Mouse (Mus musculus): Measurements from ENCODE around the gene Pttg1. TPM values are rescaled to one million over a fixed set of nuclear protein-coding genes. Genes with fewer than 3 reads are reported as not detected.
A peak's percentile ranks its signal among the peaks of the same experiment; 100 is the strongest.

Gene Pttg1
- polyA plus RNA-seq, 1 experiment from 2014 or later: 56.9 TPM

GRCm38 (mm10) chr11:43399297-43399696 is 26.8 kb downstream of the Pttg1 start:
- Histone ChIP-seq H3K27ac (no peak overlapping the region), H3K4me3 (no peak overlapping the region), H3K36me3 (no peaks in the 10 kb centered on the region), H3K9ac (no peak overlapping the region), H3K4me2 (no peak overlapping the region), H3K27me3 (no peaks in the 10 kb centered on the region), H3K4me1 (replicated peaks) (no peaks in the 10 kb centered on the region), H3K9me3 (peaks cover 1% of the 10 kb centered on the region; the same call in 1 of the 2 replicates)
- WGBS: 47% methylated on average over 4 of the region's 4 CpGs
- no peak for ATAC-seq (ENCODE audit: low FRiP score)

- no peaks in the 10 kb centered on the region for H3K27me3 ChIP-seq
- no peak overlapping the region for H3K4me2 ChIP-seq
- ATAC-seq (ENCODE audit: low FRiP score): no peak
- no peaks in the 10 kb centered on the region for H3K9me3 ChIP-seq
- no peaks in the 10 kb centered on the region for H3K36me3 ChIP-seq
- H3K27ac ChIP-seq: no peak overlapping the region
- no peak overlapping the region for H3K9ac ChIP-seq
- no peaks in the 10 kb centered on the region for H3K4me1 ChIP-seq (replicated peaks)
- 64% methylated on average over 7 of the region's 7 CpGs for WGBS
- no peak overlapping the region for H3K4me3 ChIP-seq
Observed at GRCm38 (mm10) chr11:43396672-43397071, 29.4 kb downstream of the Pttg1 start.

- Histone ChIP-seq H3K36me3 (no peaks in the 10 kb centered on the region), H3K27ac (no peak overlapping the region), H3K4me1 (replicated peaks) (no peaks in the 10 kb centered on the region), H3K4me3 (no peak overlapping the region), H3K9me3 (no peaks in the 10 kb centered on the region), H3K9ac (no peak overlapping the region), H3K27me3 (no peaks in the 10 kb centered on the region), H3K4me2 (no peak overlapping the region)
- WGBS: 94% methylated on average over 4 of the region's 4 CpGs
- ATAC-seq (ENCODE audit: low FRiP score): no peak
Observed at GRCm38 (mm10) chr11:43396246-43396645, 29.8 kb downstream of the Pttg1 start.

- H3K4me1 ChIP-seq (replicated peaks): no peaks in the 10 kb centered on the region
- H3K36me3 ChIP-seq: no peaks in the 10 kb centered on the region
- 83% methylated on average over 14 of the region's 14 CpGs for WGBS
- no peak overlapping the region for H3K27ac ChIP-seq
- no peak for ATAC-seq (ENCODE audit: low FRiP score)
- H3K27me3 ChIP-seq: no peaks in the 10 kb centered on the region
- no peak overlapping the region for H3K4me3 ChIP-seq
- no peaks in the 10 kb centered on the region for H3K9me3 ChIP-seq
- no peak overlapping the region for H3K4me2 ChIP-seq
- no peak overlapping the region for H3K9ac ChIP-seq
Observed at GRCm38 (mm10) chr11:43395073-43395948, 30.7 kb downstream of the Pttg1 start.

- no peaks in the 10 kb centered on the region for H3K4me1 ChIP-seq (replicated peaks)
- no peak for ATAC-seq (ENCODE audit: low FRiP score)
- H3K27me3 ChIP-seq: no peaks in the 10 kb centered on the region
- no peak overlapping the region for H3K4me2 ChIP-seq
- 96% methylated on average over 4 of the region's 4 CpGs for WGBS
- no peaks in the 10 kb centered on the region for H3K36me3 ChIP-seq
- H3K27ac ChIP-seq: no peak overlapping the region
- no peak overlapping the region for H3K9ac ChIP-seq
- H3K9me3 ChIP-seq: no peaks in the 10 kb centered on the region
- H3K4me3 ChIP-seq: no peak overlapping the region
Observed at GRCm38 (mm10) chr11:43393325-43393724, 32.7 kb downstream of the Pttg1 start.

GRCm38 (mm10) chr11:43392757-43393156 is 33.3 kb downstream of the Pttg1 start:
- no peaks in the 10 kb centered on the region for H3K36me3 ChIP-seq
- H3K27me3 ChIP-seq: no peaks in the 10 kb centered on the region
- H3K4me2 ChIP-seq: no peak overlapping the region
- no peaks in the 10 kb centered on the region for H3K9me3 ChIP-seq
- H3K4me3 ChIP-seq: no peak overlapping the region
- H3K4me1 ChIP-seq (replicated peaks): no peaks in the 10 kb centered on the region
- 47% methylated on average over 2 of the region's 2 CpGs for WGBS
- no peak overlapping the region for H3K27ac ChIP-seq
- no peak overlapping the region for H3K9ac ChIP-seq
- no peak for ATAC-seq (ENCODE audit: low FRiP score)

GRCm38 (mm10) chr11:43389118-43389517 is 36.9 kb downstream of the Pttg1 start:
- no peak overlapping the region for H3K27ac ChIP-seq
- H3K36me3 ChIP-seq: no peaks in the 10 kb centered on the region
- H3K9ac ChIP-seq: no peak overlapping the region
- H3K4me1 ChIP-seq (replicated peaks): peaks cover 15% of the 10 kb centered on the region
- 89% methylated on average over 7 of the region's 7 CpGs for WGBS
- no peak overlapping the region for H3K4me3 ChIP-seq
- H3K27me3 ChIP-seq: 0 out of 2 replicates have a peak, but pooled peaks cover 11% of the 10 kb centered on the region
- H3K9me3 ChIP-seq: no peaks in the 10 kb centered on the region
- no peak for ATAC-seq (ENCODE audit: low FRiP score)
- no peak overlapping the region for H3K4me2 ChIP-seq

- WGBS: 86% methylated on average over 21 of the region's 21 CpGs
- H3K4me1 ChIP-seq (replicated peaks): peaks cover 15% of the 10 kb centered on the region
- H3K36me3 ChIP-seq: no peaks in the 10 kb centered on the region
- H3K27ac ChIP-seq: no peak overlapping the region
- H3K27me3 ChIP-seq: 0 out of 2 replicates have a peak, but pooled peaks cover 11% of the 10 kb centered on the region
- no peaks in the 10 kb centered on the region for H3K9me3 ChIP-seq
- H3K4me2 ChIP-seq: no peak overlapping the region
- no peak overlapping the region for H3K4me3 ChIP-seq
- ATAC-seq (ENCODE audit: low FRiP score): no peak
- H3K9ac ChIP-seq: no peak overlapping the region
Observed at GRCm38 (mm10) chr11:43388122-43389097, 37.6 kb downstream of the Pttg1 start.

GRCm38 (mm10) chr11:43387004-43387880 is 38.8 kb downstream of the Pttg1 start:
- Histone ChIP-seq H3K4me2 (no peak overlapping the region), H3K27ac (no peak overlapping the region), H3K36me3 (no peaks in the 10 kb centered on the region), H3K4me1 (replicated peaks) (peaks cover 15% of the 10 kb centered on the region), H3K9ac (no peak overlapping the region), H3K4me3 (no peak overlapping the region), H3K27me3 (0 out of 2 replicates have a peak, but pooled peaks cover 11% of the 10 kb centered on the region), H3K9me3 (no peaks in the 10 kb centered on the region)
- WGBS: 94% methylated on average over 14 of the region's 14 CpGs
- no peak for ATAC-seq (ENCODE audit: low FRiP score)

- H3K4me1 ChIP-seq (replicated peaks): peaks cover 15% of the 10 kb centered on the region
- WGBS: 3% methylated on average over 8 of the region's 8 CpGs
- peak overlapping the region; percentile 63 for H3K9ac ChIP-seq
- peak overlapping the region; percentile 36 for H3K4me3 ChIP-seq
- 0 out of 2 replicates have a peak, but pooled peaks cover 11% of the 10 kb centered on the region for H3K27me3 ChIP-seq
- H3K9me3 ChIP-seq: no peaks in the 10 kb centered on the region
- H3K36me3 ChIP-seq: no peaks in the 10 kb centered on the region
- H3K4me2 ChIP-seq: peak overlapping the region; percentile 66
- ATAC-seq (ENCODE audit: low FRiP score): peak; percentile 70
- H3K27ac ChIP-seq: no peak overlapping the region
Observed at GRCm38 (mm10) chr11:43385716-43386115, 40.3 kb downstream of the Pttg1 start.

- H3K9ac ChIP-seq: peak overlapping the region; percentile 63
- peak overlapping the region; percentile 36 for H3K4me3 ChIP-seq
- no peaks in the 10 kb centered on the region for H3K9me3 ChIP-seq
- H3K4me1 ChIP-seq (replicated peaks): peaks cover 15% of the 10 kb centered on the region
- H3K27ac ChIP-seq: peak overlapping the region; percentile 73
- H3K4me2 ChIP-seq: peak overlapping the region; percentile 66
- H3K36me3 ChIP-seq: no peaks in the 10 kb centered on the region
- H3K27me3 ChIP-seq: 0 out of 2 replicates have a peak, but pooled peaks cover 11% of the 10 kb centered on the region
- peak; percentile 88 for ATAC-seq (ENCODE audit: low FRiP score)
- WGBS: 2% methylated on average over 18 of the region's 18 CpGs
Observed at GRCm38 (mm10) chr11:43385055-43385649, 40.9 kb downstream of the Pttg1 start.
